Mouse (Mus musculus): ENCODE measurements around the gene Anks1.

DNA sequence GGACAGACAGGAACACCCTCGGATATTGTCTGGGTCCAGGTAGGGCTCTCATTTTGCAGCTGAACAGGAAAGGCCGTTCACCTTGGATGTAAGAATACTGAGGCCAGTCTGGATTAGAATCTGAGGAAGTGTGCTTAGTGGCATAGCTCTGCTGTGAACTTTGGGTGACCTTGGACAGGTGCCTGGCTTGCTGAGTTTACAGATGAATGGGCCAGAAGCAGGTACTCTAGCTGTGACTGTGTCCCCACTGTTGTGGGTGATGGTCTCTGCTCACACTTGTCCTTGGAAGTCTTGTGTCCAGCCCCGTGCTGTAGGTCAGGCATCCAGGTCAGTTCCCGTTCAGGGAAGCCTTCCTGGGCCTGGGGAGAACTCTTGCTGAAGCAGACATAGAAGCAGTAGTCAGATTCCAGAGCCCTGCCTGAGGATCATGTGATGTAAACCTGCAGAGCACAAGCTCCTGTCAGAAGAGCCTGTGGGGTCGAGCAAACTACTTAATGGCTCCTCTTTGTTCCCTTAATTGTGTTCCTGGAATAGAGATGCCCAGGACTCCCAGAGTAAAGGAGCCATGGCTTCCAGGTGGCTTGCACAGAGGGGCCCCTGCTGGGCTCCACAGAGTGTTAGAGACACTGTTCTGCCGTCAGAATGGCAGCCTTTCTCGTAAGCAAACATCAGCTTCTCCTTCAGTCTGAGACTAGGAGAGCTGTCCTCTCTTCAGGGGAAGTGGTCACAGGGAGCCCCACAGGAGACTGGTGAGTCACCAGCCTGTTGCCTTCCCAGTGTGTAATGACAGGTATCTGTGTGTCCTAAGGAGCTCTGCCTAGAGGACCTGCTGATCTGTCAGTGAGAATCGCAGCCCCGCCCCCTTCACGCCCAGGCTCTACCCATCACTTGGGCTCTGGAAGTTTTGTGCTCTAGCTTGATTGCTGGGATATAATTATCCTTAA lies 85.2 kb downstream of the Anks1 start:
- TF ChIP-seq CTCF (IDR thresholded peaks at IDR 0.05; ENCODE audit: low read depth) = no peak
- no peak for TF ChIP-seq EP300 (optimal IDR thresholded peaks at IDR 0.05)
